Mouse (Mus musculus) heart, embryonic 11.5 days (tissue): ENCODE results near the gene Cacna1s. TPM values are rescaled to one million over a fixed set of nuclear protein-coding genes. Genes with fewer than 3 reads are reported as not detected.

Experiments used
- ATAC-seq: fragments of 200-750 bp; cut with Nextera tagmentation; replicated peaks from 2 replicates; pipeline ENCODE4 v1.8.0; 2017; ENCODE audit warnings: moderate library complexity; ENCODE audit not compliant: insufficient number of reproducible peaks, low FRiP score, low TSS enrichment
- H3K27ac ChIP-seq: fragments of 300-500 bp; sonication (generic); 2 replicates; pipeline ENCODE4 v1.5.1; 2014; ENCODE audit warnings: mild to moderate bottlenecking, low read depth, low read length
- H3K27me3 ChIP-seq: fragments of 300-500 bp; sonication (generic); 2 replicates; pipeline ENCODE4 v1.6.1; 2014; ENCODE audit warnings: mild to moderate bottlenecking, low read length, mixed read lengths; ENCODE audit not compliant: control insufficient read depth, insufficient read depth
- H3K36me3 ChIP-seq: fragments of 300-500 bp; sonication (generic); 2 replicates; pipeline ENCODE4 v1.6.1; 2014; ENCODE audit warnings: mild to moderate bottlenecking, low read length, moderate library complexity, mixed read lengths; ENCODE audit not compliant: control insufficient read depth, insufficient read depth
- H3K4me1 ChIP-seq: fragments of 300-500 bp; sonication (generic); 2 replicates; pipeline ENCODE4 v1.6.1; 2014; ENCODE audit warnings: low read length; ENCODE audit not compliant: control insufficient read depth, insufficient read depth
- H3K4me2 ChIP-seq: fragments of 300-500 bp; sonication (generic); 2 replicates; pipeline ENCODE4 v1.6.1; 2014; ENCODE audit warnings: mild to moderate bottlenecking, moderate library complexity
- H3K4me3 ChIP-seq: fragments of 300-500 bp; sonication (generic); 2 replicates; pipeline ENCODE4 v1.5.1; 2014; ENCODE audit warnings: low read depth, low read length
- H3K9ac ChIP-seq: fragments of 300-500 bp; sonication (generic); 2 replicates; pipeline ENCODE4 v1.6.1; 2014; ENCODE audit warnings: mild to moderate bottlenecking, low read depth, low read length, moderate library complexity
- H3K9me3 ChIP-seq: fragments of 300-500 bp; sonication (generic); replicated peaks from 2 replicates; pipeline ENCODE4 v1.6.1; 2016; ENCODE audit warnings: low read length; ENCODE audit not compliant: control insufficient read depth
- WGBS: fragments of 180-500 bp; shearing (Covaris S2); extraction: QIAGEN DNeasy Blood & Tissue Kit; methylation state at CpG from one replicate; pipeline ENCODE4 v1.1.7; 2014; ENCODE audit not compliant: insufficient replicate concordance; 5-methylcytosine and 5-hydroxymethylcytosine counted together
- polyA plus RNA-seq: library from polyadenylated mRNA; unstranded; fragments of >200 nt; fragmentation: Nextera tagmentation; extraction: Ambion mirVana; gene quantifications from 2 replicates; pipeline ENCODE4 v1.2.1, GENCODE M21; 2014

Gene Cacna1s
- polyA plus RNA-seq, 1 experiment from 2014 or later: 0.79 TPM

GRCm38 (mm10) chr1:136104741-136105140, 52.2 kb downstream of the Cacna1s start:
- Histone ChIP-seq H3K9me3 (no peaks in the 10 kb centered on the region), H3K4me1 (peaks cover 17% of the 10 kb centered on the region; the same call in 1 of the 2 replicates), H3K9ac (no peak overlapping the region), H3K4me3 (no peak overlapping the region), H3K36me3 (no peaks in the 10 kb centered on the region), H3K27ac (no peak overlapping the region), H3K27me3 (no peaks in the 10 kb centered on the region), H3K4me2 (no peak overlapping the region)
- no peak for ATAC-seq
- WGBS: 37% methylated on average over 4 of the region's 4 CpGs

GRCm38 (mm10) chr1:136109464-136109863, 56.9 kb downstream of the Cacna1s start:
- Histone ChIP-seq H3K27me3 (no peaks in the 10 kb centered on the region), H3K27ac (no peak overlapping the region), H3K4me3 (no peak overlapping the region), H3K9me3 (no peaks in the 10 kb centered on the region), H3K4me1 (peaks cover 10% of the 10 kb centered on the region; the same call in 1 of the 2 replicates), H3K36me3 (no peaks in the 10 kb centered on the region), H3K4me2 (no peak overlapping the region), H3K9ac (no peak overlapping the region)
- no peak for ATAC-seq
- WGBS: 63% methylated on average over 2 of the region's 2 CpGs

- WGBS: 14% methylated on average over 3 of the region's 3 CpGs
- Histone ChIP-seq H3K27ac (no peak overlapping the region), H3K4me1 (peaks cover 11% of the 10 kb centered on the region), H3K4me3 (no peak overlapping the region), H3K4me2 (no peak overlapping the region), H3K9me3 (no peaks in the 10 kb centered on the region), H3K9ac (no peak overlapping the region), H3K36me3 (no peaks in the 10 kb centered on the region), H3K27me3 (peaks cover 4% of the 10 kb centered on the region; the same call in 1 of the 2 replicates)
- ATAC-seq: no peak
Observed at GRCm38 (mm10) chr1:136116183-136116582, 63.6 kb downstream of the Cacna1s start.

- no peak overlapping the region for H3K27ac ChIP-seq
- no peak for ATAC-seq
- H3K36me3 ChIP-seq: no peaks in the 10 kb centered on the region
- H3K9ac ChIP-seq: no peak overlapping the region
- H3K4me3 ChIP-seq: no peak overlapping the region
- H3K9me3 ChIP-seq: no peaks in the 10 kb centered on the region
- 81% methylated on average over 9 of the region's 9 CpGs for WGBS
- H3K4me2 ChIP-seq: no peak overlapping the region
- H3K27me3 ChIP-seq: peaks cover 4% of the 10 kb centered on the region; the same call in 1 of the 2 replicates
- H3K4me1 ChIP-seq: peaks cover 11% of the 10 kb centered on the region
Observed at GRCm38 (mm10) chr1:136117069-136117468, 64.5 kb downstream of the Cacna1s start.

- no peaks in the 10 kb centered on the region for H3K9me3 ChIP-seq
- peaks cover 11% of the 10 kb centered on the region for H3K4me1 ChIP-seq
- ATAC-seq: no peak
- no peak overlapping the region for H3K4me3 ChIP-seq
- H3K9ac ChIP-seq: no peak overlapping the region
- H3K4me2 ChIP-seq: no peak overlapping the region
- no peak overlapping the region for H3K27ac ChIP-seq
- peaks cover 4% of the 10 kb centered on the region; the same call in 1 of the 2 replicates for H3K27me3 ChIP-seq
- no peaks in the 10 kb centered on the region for H3K36me3 ChIP-seq
- WGBS: 40% methylated on average over 8 of the region's 8 CpGs
Observed at GRCm38 (mm10) chr1:136118875-136119274, 66.3 kb downstream of the Cacna1s start.

GRCm38 (mm10) chr1:136119571-136120262, 67.2 kb downstream of the Cacna1s start:
- Histone ChIP-seq H3K4me3 (no peak overlapping the region), H3K27ac (no peak overlapping the region), H3K27me3 (peaks cover 4% of the 10 kb centered on the region; the same call in 1 of the 2 replicates), H3K9me3 (no peaks in the 10 kb centered on the region), H3K4me1 (peaks cover 17% of the 10 kb centered on the region), H3K36me3 (no peaks in the 10 kb centered on the region), H3K9ac (no peak overlapping the region), H3K4me2 (no peak overlapping the region)
- 88% methylated on average over 7 of the region's 7 CpGs for WGBS
- no peak for ATAC-seq

- Histone ChIP-seq H3K9me3 (no peaks in the 10 kb centered on the region), H3K36me3 (no peaks in the 10 kb centered on the region), H3K27ac (no peak overlapping the region), H3K9ac (no peak overlapping the region), H3K4me2 (no peak overlapping the region), H3K27me3 (peaks cover 4% of the 10 kb centered on the region; the same call in 1 of the 2 replicates), H3K4me3 (no peak overlapping the region), H3K4me1 (peaks cover 17% of the 10 kb centered on the region)
- 18% methylated on average over 1 of the region's 1 CpGs for WGBS
- ATAC-seq: no peak
Observed at GRCm38 (mm10) chr1:136120263-136120603, 67.7 kb downstream of the Cacna1s start.

- Histone ChIP-seq H3K4me1 (peaks cover 17% of the 10 kb centered on the region), H3K36me3 (no peaks in the 10 kb centered on the region), H3K27me3 (peaks cover 4% of the 10 kb centered on the region; the same call in 1 of the 2 replicates), H3K9ac (no peak overlapping the region), H3K4me2 (no peak overlapping the region), H3K27ac (no peak overlapping the region), H3K9me3 (no peaks in the 10 kb centered on the region), H3K4me3 (no peak overlapping the region)
- WGBS: 49% methylated on average over 6 of the region's 6 CpGs
- no peak for ATAC-seq
Observed at GRCm38 (mm10) chr1:136120785-136121184, 68.2 kb downstream of the Cacna1s start.

- no peak overlapping the region for H3K4me2 ChIP-seq
- H3K27ac ChIP-seq: no peak overlapping the region
- H3K9ac ChIP-seq: no peak overlapping the region
- no peaks in the 10 kb centered on the region for H3K9me3 ChIP-seq
- peaks cover 20% of the 10 kb centered on the region for H3K4me1 ChIP-seq
- 83% methylated on average over 8 of the region's 8 CpGs for WGBS
- ATAC-seq: no peak
- H3K4me3 ChIP-seq: no peak overlapping the region
- no peaks in the 10 kb centered on the region for H3K36me3 ChIP-seq
- H3K27me3 ChIP-seq: peaks cover 4% of the 10 kb centered on the region; the same call in 1 of the 2 replicates
Observed at GRCm38 (mm10) chr1:136122030-136122429, 69.5 kb downstream of the Cacna1s start.
